Mouse (Mus musculus) E14TG2a.4 (cell line): ENCODE data around the gene Iqch.

Experiments
- CTCF ChIP-seq: conservative IDR thresholded peaks from 2 replicates; pipeline ENCODE4 v1.5.1; 2014; ENCODE audit warnings: low read length
- POU5F1 ChIP-seq: IDR thresholded peaks from 2 replicates; pipeline ENCODE4 v1.6.1; 2014; ENCODE audit warnings: low read length, borderline replicate concordance

DNA sequence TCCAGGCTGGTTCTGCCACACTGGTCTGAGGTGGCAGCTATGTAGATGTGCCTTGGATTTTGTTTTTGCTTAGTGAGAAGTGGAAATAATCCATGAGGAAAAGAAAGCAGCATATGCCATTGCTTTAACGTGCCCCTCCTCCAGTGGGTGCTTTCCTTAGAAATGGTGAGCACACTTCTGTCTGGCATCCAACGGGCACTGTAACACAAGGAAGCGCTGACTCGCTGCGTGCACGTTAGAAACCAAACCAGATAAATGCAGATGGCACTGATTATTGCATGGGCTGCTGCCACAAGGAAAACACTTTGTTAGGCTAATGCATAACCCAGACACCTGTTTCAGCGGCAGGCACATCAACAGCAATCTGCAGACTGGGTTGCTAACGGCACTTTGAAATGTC, 6.6 kb downstream of the Iqch start:
- no peak for TF ChIP-seq CTCF
- TF ChIP-seq POU5F1: no peak
